31 mouse cellular contexts compared by ENCODE assay signal in genomic region chr2:147300503-147300902, GRCm38 (mm10).
"Had no signal": no experiment of that assay in that cellular context is flagged by ENCODE, and none has a peak within 500 bp of the region (broad histone marks: within the 10 kb centered on the region; RNA-seq: fewer than 3 reads in every experiment).

No protein-coding gene starts in this region.

- H3K4me3 ChIP-seq: limb, embryonic 10.5 days; limb, embryonic 12.5 days; limb, embryonic 13.5 days; limb, embryonic 15.5 days; liver, embryonic 12.5 days; liver, embryonic 13.5 days; liver, embryonic 15.5 days; lung, embryonic 15.5 days; megakaryocyte, embryonic 14.5 days; midbrain, embryonic 10.5 days; midbrain, embryonic 12.5 days; midbrain, embryonic 13.5 days; midbrain, embryonic 15.5 days; myocyte had no signal

- H3K4me2 ChIP-seq: limb, embryonic 12.5 days; limb, embryonic 13.5 days; limb, embryonic 15.5 days; liver, embryonic 11.5 days; liver, embryonic 12.5 days; liver, embryonic 13.5 days; liver, embryonic 15.5 days; lung, embryonic 14.5 days; lung, embryonic 15.5 days; midbrain, embryonic 11.5 days; midbrain, embryonic 12.5 days; midbrain, embryonic 13.5 days; midbrain, embryonic 15.5 days had no signal

- H3K27ac ChIP-seq: limb, embryonic 10.5 days; limb, embryonic 12.5 days; limb, embryonic 13.5 days; limb, embryonic 15.5 days; liver, embryonic 12.5 days; liver, embryonic 13.5 days; liver, embryonic 14.5 days; liver, embryonic 15.5 days; lung, embryonic 15.5 days; macrophage; midbrain, embryonic 10.5 days; midbrain, embryonic 12.5 days; midbrain, embryonic 13.5 days; midbrain, embryonic 15.5 days had no signal

- ATAC-seq: liver, embryonic 12.5 days; liver, postnatal 0 days; lung, postnatal 0 days; midbrain, embryonic 13.5 days; midbrain, embryonic 15.5 days; midbrain, embryonic 16.5 days had no signal

- H3K36me3 ChIP-seq: limb, embryonic 10.5 days; limb, embryonic 12.5 days; limb, embryonic 13.5 days; limb, embryonic 15.5 days; liver, embryonic 12.5 days; liver, embryonic 13.5 days; liver, embryonic 15.5 days; lung, embryonic 15.5 days; midbrain, embryonic 10.5 days; midbrain, embryonic 12.5 days; midbrain, embryonic 13.5 days; midbrain, embryonic 15.5 days had no signal

- H3K27me3 ChIP-seq: limb, embryonic 15.5 days; liver, embryonic 12.5 days; liver, embryonic 13.5 days; liver, embryonic 15.5 days; megakaryocyte, embryonic 14.5 days had no signal

- H3K4me1 ChIP-seq: liver, embryonic 12.5 days; liver, embryonic 13.5 days; liver, embryonic 15.5 days; megakaryocyte, embryonic 14.5 days; midbrain, embryonic 10.5 days had no signal

- DNase-seq: left cerebral cortex, postnatal 4 days; liver; liver, embryonic 13.5 days; liver, postnatal 0 days; lung, adult 18-20 months; lung, adult 2 months; lung, embryonic 14.5 days; lung, postnatal 10 days; lung, postnatal 14 days; lung, postnatal 36 days; lung, postnatal 4 days; midbrain, embryonic 14.5 days had no signal

- H3K9me3 ChIP-seq: limb, embryonic 10.5 days; limb, embryonic 12.5 days; limb, embryonic 13.5 days; limb, embryonic 15.5 days; liver, embryonic 12.5 days; liver, embryonic 13.5 days; liver, embryonic 15.5 days; lung, embryonic 15.5 days; megakaryocyte, embryonic 14.5 days; midbrain, embryonic 10.5 days; midbrain, embryonic 12.5 days; midbrain, embryonic 13.5 days; midbrain, embryonic 15.5 days had no signal

- H3K9ac ChIP-seq: limb, embryonic 12.5 days; limb, embryonic 13.5 days; limb, embryonic 15.5 days; liver, embryonic 12.5 days; liver, embryonic 13.5 days; liver, embryonic 14.5 days; liver, embryonic 15.5 days; liver, postnatal 0 days; lung, embryonic 14.5 days; lung, embryonic 15.5 days; midbrain, embryonic 12.5 days; midbrain, embryonic 13.5 days; midbrain, embryonic 15.5 days had no signal
